Mouse (Mus musculus) liver, embryonic 11.5 days (tissue): Measurements from ENCODE around the gene Gm7247. TPM values are rescaled to one million over a fixed set of nuclear protein-coding genes. Genes with fewer than 3 reads are reported as not detected.

Experiments used
- ATAC-seq: fragments of 200-750 bp; cut with Nextera tagmentation; replicated peaks from 2 replicates; pipeline ENCODE4 v1.8.0; 2017; ENCODE audit warnings: moderate number of reproducible peaks, mild to moderate bottlenecking, moderate TSS enrichment, moderate library complexity; ENCODE audit not compliant: low FRiP score
- DNase-seq: peaks from one replicate; pipeline ENCODE4 v3.0.0-alpha.2; 2017; ENCODE audit warnings: low spot score
- H3K27ac ChIP-seq: fragments of 300-500 bp; sonication (generic); 2 replicates; pipeline ENCODE4 v1.5.1; 2014; ENCODE audit warnings: mild to moderate bottlenecking, low read depth, low read length, control low read depth
- H3K27me3 ChIP-seq: fragments of 300-500 bp; sonication (generic); replicated peaks from 2 replicates; pipeline ENCODE4 v1.6.1; 2014; ENCODE audit warnings: low read length, mixed read lengths; ENCODE audit not compliant: control insufficient read depth, insufficient read depth
- H3K36me3 ChIP-seq: fragments of 300-500 bp; sonication (generic); 2 replicates; pipeline ENCODE4 v1.6.1; 2014; ENCODE audit warnings: mild to moderate bottlenecking, low read length, moderate library complexity, mixed read lengths; ENCODE audit not compliant: control insufficient read depth, insufficient read depth
- H3K4me1 ChIP-seq: fragments of 300-500 bp; sonication (generic); replicated peaks from 2 replicates; pipeline ENCODE4 v1.6.1; 2014; ENCODE audit warnings: low read length, mixed read lengths; ENCODE audit not compliant: control insufficient read depth, insufficient read depth
- H3K4me2 ChIP-seq: fragments of 300-500 bp; sonication (generic); 2 replicates; pipeline ENCODE4 v1.6.1; 2014; ENCODE audit warnings: mild to moderate bottlenecking, control low read depth, moderate library complexity
- H3K4me3 ChIP-seq: fragments of 300-500 bp; sonication (generic); 2 replicates; pipeline ENCODE4 v1.5.1; 2014; ENCODE audit warnings: low read depth, low read length, control low read depth
- H3K9ac ChIP-seq: fragments of 300-500 bp; sonication (generic); 2 replicates; pipeline ENCODE4 v1.6.1; 2014; ENCODE audit warnings: low read depth, low read length, control low read depth
- H3K9me3 ChIP-seq: fragments of 300-500 bp; sonication (generic); 2 replicates; pipeline ENCODE4 v1.6.1; 2016; ENCODE audit warnings: low read length, inconsistent platforms, mixed read lengths; ENCODE audit not compliant: control insufficient read depth
- WGBS: fragments of 180-500 bp; shearing (Covaris S2); extraction: QIAGEN DNeasy Blood & Tissue Kit; methylation state at CpG from one replicate; pipeline ENCODE4 v1.1.7; 2014; 5-methylcytosine and 5-hydroxymethylcytosine counted together
- polyA plus RNA-seq: library from polyadenylated mRNA; unstranded; fragments of >200 nt; fragmentation: Nextera tagmentation; extraction: Ambion mirVana; gene quantifications from 2 replicates; pipeline ENCODE4 v1.2.1, GENCODE M21; 2014

Gm7247 gene
- not detected in 2 replicates for polyA plus RNA-seq

- no peak within 1 kb of the TSS for H3K4me2 ChIP-seq
- 75% methylated on average over 1 of the region's 1 CpGs for WGBS
Observed at GRCm38 (mm10) chr14:51361456-51361855, at the start of gene Gm7247. Gm7247 (plus strand) TSS chr14:51361756.

DNA sequence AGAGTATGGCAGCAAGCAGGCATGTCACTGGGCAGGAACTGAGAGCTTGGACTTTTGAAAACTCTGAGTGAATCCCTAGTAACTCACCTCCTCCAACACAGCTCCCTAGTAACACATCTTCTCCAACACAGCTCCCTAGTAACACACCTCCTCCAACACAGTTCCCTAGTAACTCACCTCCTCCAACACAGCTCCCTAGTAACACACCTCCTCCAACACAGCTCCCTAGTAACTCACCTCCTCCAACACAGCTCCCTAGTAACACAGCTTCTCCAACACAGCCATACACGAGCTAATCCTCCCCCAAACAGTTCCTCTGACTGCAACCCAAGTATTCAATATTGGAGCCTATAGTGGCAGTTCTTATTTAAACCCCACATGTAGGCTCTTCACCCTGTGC lies 37.6 kb upstream of the Gm7247 start:
- Histone ChIP-seq H3K27ac (no peak overlapping the region), H3K36me3 (no peaks in the 10 kb centered on the region), H3K4me2 (no peak overlapping the region), H3K9ac (no peak overlapping the region), H3K4me1 (no peaks in the 10 kb centered on the region), H3K27me3 (no peaks in the 10 kb centered on the region), H3K4me3 (no peak overlapping the region), H3K9me3 (no peaks in the 10 kb centered on the region)
- WGBS = 43% methylated on average over 1 of the region's 1 CpGs
- ATAC-seq (no peak), DNase-seq (no peak)

More at GRCm38 (mm10) chr14:51361456-51361855, at the start of gene Gm7247:
- no peak within 1 kb of the TSS for H3K4me3 ChIP-seq
- peaks cover 11% of the 10 kb centered on the region for H3K27me3 ChIP-seq
- DNase-seq (no peak), ATAC-seq (no peak)
- no peaks in the 10 kb centered on the region for H3K4me1 ChIP-seq
- no peaks in the 10 kb centered on the region for H3K9me3 ChIP-seq
- no peak within 1 kb of the TSS for H3K9ac ChIP-seq
- H3K27ac ChIP-seq = no peak within 1 kb of the TSS
- H3K36me3 ChIP-seq = no peaks in the 10 kb centered on the region

GRCm38 (mm10) chr14:51346027-51346426 lies 15.5 kb upstream of the Gm7247 start:
- Histone ChIP-seq H3K27me3 (no peaks in the 10 kb centered on the region), H3K27ac (no peak overlapping the region), H3K4me2 (no peak overlapping the region), H3K4me3 (no peak overlapping the region), H3K36me3 (no peaks in the 10 kb centered on the region), H3K4me1 (no peaks in the 10 kb centered on the region), H3K9ac (no peak overlapping the region), H3K9me3 (no peaks in the 10 kb centered on the region)
- ATAC-seq (no peak), DNase-seq (no peak)

- no peaks in the 10 kb centered on the region for H3K9me3 ChIP-seq
- no peaks in the 10 kb centered on the region for H3K4me1 ChIP-seq
- ATAC-seq (peak; percentile 23; the same call in 1 of the 2 replicates), DNase-seq (peak; percentile 37)
- H3K36me3 ChIP-seq = no peaks in the 10 kb centered on the region
- no peak overlapping the region for H3K27ac ChIP-seq
- peaks cover 11% of the 10 kb centered on the region for H3K27me3 ChIP-seq
- peak overlapping the region; percentile 64 for H3K4me2 ChIP-seq
- H3K9ac ChIP-seq = no peak overlapping the region
- peak overlapping the region; percentile 48 for H3K4me3 ChIP-seq
- 5% methylated on average over 75 of the region's 75 CpGs for WGBS
Observed at GRCm38 (mm10) chr14:51358111-51358982, 3.2 kb upstream of the Gm7247 start.

DNA sequence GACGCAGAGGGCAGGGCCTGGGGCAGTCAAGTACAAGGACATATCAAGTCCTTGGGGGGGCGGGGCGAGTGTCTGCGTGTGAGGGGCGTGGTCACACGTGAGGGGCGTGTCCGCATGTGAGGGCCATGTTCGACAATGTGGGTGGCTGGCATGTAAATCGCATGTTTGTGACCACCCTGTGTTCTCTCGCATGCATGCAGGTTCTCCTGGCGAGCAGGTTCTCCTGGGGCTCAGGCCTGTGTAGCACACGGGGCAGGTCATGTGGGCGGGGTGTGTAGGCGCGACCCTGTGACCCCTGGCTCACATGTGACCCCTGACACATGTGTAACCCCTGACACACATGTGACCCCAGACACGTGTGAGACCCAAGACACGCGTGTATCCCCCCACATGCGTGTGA lies 21.2 kb downstream of the Gm7247 start:
- H3K4me2 ChIP-seq = no peak overlapping the region
- no peaks in the 10 kb centered on the region for H3K27me3 ChIP-seq
- H3K9ac ChIP-seq = no peak overlapping the region
- H3K27ac ChIP-seq = no peak overlapping the region
- no peaks in the 10 kb centered on the region for H3K4me1 ChIP-seq
- peaks cover 14% of the 10 kb centered on the region for H3K9me3 ChIP-seq
- WGBS = 94% methylated on average over 20 of the region's 20 CpGs
- H3K4me3 ChIP-seq = no peak overlapping the region
- H3K36me3 ChIP-seq = no peaks in the 10 kb centered on the region
- DNase-seq (no peak), ATAC-seq (no peak)

GRCm38 (mm10) chr14:51384351-51384750 lies 22.8 kb downstream of the Gm7247 start:
- DNase-seq (no peak), ATAC-seq (no peak)
- peaks cover 14% of the 10 kb centered on the region for H3K9me3 ChIP-seq
- no peak overlapping the region for H3K4me2 ChIP-seq
- H3K36me3 ChIP-seq = no peaks in the 10 kb centered on the region
- no peak overlapping the region for H3K4me3 ChIP-seq
- no peak overlapping the region for H3K27ac ChIP-seq
- H3K4me1 ChIP-seq = no peaks in the 10 kb centered on the region
- 91% methylated on average over 10 of the region's 10 CpGs for WGBS
- no peak overlapping the region for H3K9ac ChIP-seq
- H3K27me3 ChIP-seq = no peaks in the 10 kb centered on the region

DNA sequence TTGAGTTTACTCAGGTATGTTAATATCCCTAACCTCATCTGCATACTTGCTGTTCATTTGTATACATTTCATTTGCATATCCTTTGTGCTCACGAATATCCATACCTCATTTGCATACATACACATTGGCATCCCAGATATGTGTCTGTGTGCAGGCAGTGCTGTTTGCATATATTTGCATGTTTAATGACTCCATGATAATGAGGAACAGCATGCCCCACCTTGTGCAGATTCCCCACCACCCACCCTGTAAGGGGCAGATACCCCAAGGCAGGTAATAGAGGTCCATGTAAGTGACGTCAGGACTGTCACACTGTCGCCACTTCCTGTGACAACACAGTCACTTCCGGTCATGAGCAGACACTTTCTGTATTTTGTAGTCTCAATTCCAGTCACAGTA lies 24.2 kb downstream of the Gm7247 start:
- ATAC-seq (no peak), DNase-seq (no peak)
- no peak overlapping the region for H3K4me2 ChIP-seq
- H3K9me3 ChIP-seq = peaks cover 14% of the 10 kb centered on the region
- H3K27me3 ChIP-seq = no peaks in the 10 kb centered on the region
- 73% methylated on average over 4 of the region's 4 CpGs for WGBS
- H3K9ac ChIP-seq = no peak overlapping the region
- H3K36me3 ChIP-seq = no peaks in the 10 kb centered on the region
- H3K4me3 ChIP-seq = no peak overlapping the region
- no peaks in the 10 kb centered on the region for H3K4me1 ChIP-seq
- no peak overlapping the region for H3K27ac ChIP-seq

- ATAC-seq = no peak
- no peak overlapping the region for H3K4me3 ChIP-seq
- peaks cover 14% of the 10 kb centered on the region for H3K9me3 ChIP-seq
- H3K9ac ChIP-seq = no peak overlapping the region
- no peaks in the 10 kb centered on the region for H3K27me3 ChIP-seq
- no peaks in the 10 kb centered on the region for H3K36me3 ChIP-seq
- DNase-seq = no peak
- H3K4me1 ChIP-seq = no peaks in the 10 kb centered on the region
- no peak overlapping the region for H3K27ac ChIP-seq
- WGBS = 91% methylated on average over 8 of the region's 8 CpGs
- H3K4me2 ChIP-seq = no peak overlapping the region
Observed at GRCm38 (mm10) chr14:51387768-51388167, 26.2 kb downstream of the Gm7247 start.

- Histone ChIP-seq H3K36me3 (no peaks in the 10 kb centered on the region), H3K9me3 (peaks cover 10% of the 10 kb centered on the region), H3K27me3 (no peaks in the 10 kb centered on the region), H3K27ac (no peak overlapping the region), H3K4me3 (no peak overlapping the region), H3K4me1 (no peaks in the 10 kb centered on the region), H3K4me2 (no peak overlapping the region), H3K9ac (no peak overlapping the region)
- ATAC-seq (no peak), DNase-seq (no peak)
- WGBS = 87% methylated on average over 9 of the region's 9 CpGs
Observed at GRCm38 (mm10) chr14:51388222-51388621, 26.7 kb downstream of the Gm7247 start.
